Mouse (Mus musculus) forebrain, embryonic 16.5 days (tissue): Measurements from ENCODE around the gene Pigv. TPM values are rescaled to one million over a fixed set of nuclear protein-coding genes. Genes with fewer than 3 reads are reported as not detected.
A peak's percentile ranks its signal among the peaks of the same experiment; 100 is the strongest.
"Not testable (repeated sequence)": the region's sequence is repeated elsewhere in the genome, so short reads cannot be mapped to it uniquely, and the experiment has no call there.

Source experiments
- ATAC-seq: fragments of 200-750 bp; cut with Nextera tagmentation; 2 replicates; pipeline ENCODE4 v1.8.0; 2017; ENCODE audit warnings: mild to moderate bottlenecking, moderate library complexity
- H3K27ac ChIP-seq: fragments of 300-500 bp; sonication (generic); 2 replicates; pipeline ENCODE4 v1.5.1; 2014; ENCODE audit warnings: low read length, control low read depth
- H3K27me3 ChIP-seq: fragments of 300-500 bp; sonication (generic); replicated peaks from 2 replicates; pipeline ENCODE4 v1.6.1; 2014; ENCODE audit warnings: low read length; ENCODE audit not compliant: control insufficient read depth, insufficient read depth
- H3K36me3 ChIP-seq: fragments of 300-500 bp; sonication (generic); 2 replicates; pipeline ENCODE4 v1.6.1; 2014; ENCODE audit not compliant: control insufficient read depth, insufficient read depth
- H3K4me1 ChIP-seq: fragments of 300-500 bp; sonication (generic); replicated peaks from 2 replicates; pipeline ENCODE4 v1.6.1; 2014; ENCODE audit warnings: low read length; ENCODE audit not compliant: control insufficient read depth, insufficient read depth
- H3K4me2 ChIP-seq: fragments of 300-500 bp; sonication (generic); 2 replicates; pipeline ENCODE4 v1.6.1; 2014; ENCODE audit warnings: mild to moderate bottlenecking, low read length, control low read depth
- H3K4me3 ChIP-seq: fragments of 300-500 bp; sonication (generic); replicated peaks from 2 replicates; pipeline ENCODE4 v1.5.1; 2014; ENCODE audit warnings: mild to moderate bottlenecking, low read length, control low read depth
- H3K9ac ChIP-seq: fragments of 300-500 bp; sonication (generic); replicated peaks from 2 replicates; pipeline ENCODE4 v1.6.1; 2014; ENCODE audit warnings: low read depth, low read length, control low read depth
- H3K9me3 ChIP-seq: fragments of 300-500 bp; sonication (generic); 2 replicates; pipeline ENCODE4 v1.6.1; 2016; ENCODE audit warnings: low read length; ENCODE audit not compliant: control insufficient read depth
- WGBS: fragments of 180-500 bp; shearing (Covaris S2); extraction: QIAGEN DNeasy Blood & Tissue Kit; methylation state at CpG from one replicate; pipeline ENCODE4 v1.1.7; 2014; 5-methylcytosine and 5-hydroxymethylcytosine counted together
- polyA plus RNA-seq: library from polyadenylated mRNA; unstranded; fragments of >200 nt; fragmentation: Nextera tagmentation; extraction: Ambion mirVana; gene quantifications from 2 replicates; pipeline ENCODE4 v1.2.1, GENCODE M21; 2015

Gene Pigv
- polyA plus RNA-seq, 1 experiment from 2014 or later: 14.7 TPM

DNA sequence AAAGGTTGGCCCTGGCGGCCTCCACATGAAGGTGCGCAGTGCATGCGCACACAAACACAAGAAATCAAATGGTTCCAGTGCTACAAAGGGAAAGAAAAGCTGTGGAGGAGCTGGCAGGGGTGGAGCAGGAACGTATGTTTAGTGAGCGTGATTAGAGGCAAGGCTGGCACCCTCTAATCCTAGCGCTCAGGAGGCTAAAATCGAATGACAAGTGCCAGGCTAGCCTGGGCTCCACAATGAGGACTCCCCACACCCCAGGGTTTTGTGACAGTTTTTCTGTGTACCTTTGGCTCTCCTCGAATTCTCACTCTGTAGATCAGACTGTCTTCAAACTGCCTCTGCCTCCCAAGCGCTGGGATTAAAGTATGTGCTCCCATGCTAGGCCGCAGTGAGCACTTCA, 19.7 kb downstream of the Pigv start:
- H3K9me3 ChIP-seq: no peaks in the 10 kb centered on the region
- H3K4me3 ChIP-seq: no peak overlapping the region
- no peaks in the 10 kb centered on the region for H3K36me3 ChIP-seq
- 72% methylated on average over 10 of the region's 10 CpGs for WGBS
- H3K27me3 ChIP-seq: no peaks in the 10 kb centered on the region
- H3K9ac ChIP-seq: no peak overlapping the region
- no peak for ATAC-seq
- no peaks in the 10 kb centered on the region for H3K4me1 ChIP-seq
- H3K4me2 ChIP-seq: no peak overlapping the region
- H3K27ac ChIP-seq: no peak overlapping the region

DNA sequence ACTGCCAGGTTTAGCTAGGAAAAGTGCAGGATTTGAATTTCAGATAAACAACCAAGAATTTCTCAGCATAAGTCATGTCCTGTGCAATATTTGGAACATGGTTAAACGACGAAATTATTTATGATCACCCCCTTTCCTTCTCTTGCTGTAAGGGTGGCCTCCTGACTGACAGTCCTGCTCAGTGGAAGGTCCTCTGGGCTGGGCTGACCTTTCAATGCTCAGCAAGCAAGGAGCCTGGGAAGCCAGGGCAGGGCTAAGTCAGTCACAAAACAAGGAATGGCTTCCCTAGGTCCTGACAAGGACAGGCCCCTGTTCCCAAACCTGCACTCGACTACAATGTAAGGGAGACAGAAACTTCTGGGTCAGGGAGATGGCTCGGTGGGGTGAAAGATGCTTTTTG, 20.5 kb downstream of the Pigv start:
- no peak for ATAC-seq
- H3K36me3 ChIP-seq: no peaks in the 10 kb centered on the region
- H3K4me2 ChIP-seq: no peak overlapping the region
- 75% methylated on average over 4 of the region's 4 CpGs for WGBS
- no peak overlapping the region for H3K4me3 ChIP-seq
- H3K27ac ChIP-seq: no peak overlapping the region
- H3K9ac ChIP-seq: no peak overlapping the region
- no peaks in the 10 kb centered on the region for H3K9me3 ChIP-seq
- no peaks in the 10 kb centered on the region for H3K27me3 ChIP-seq
- H3K4me1 ChIP-seq: no peaks in the 10 kb centered on the region

DNA sequence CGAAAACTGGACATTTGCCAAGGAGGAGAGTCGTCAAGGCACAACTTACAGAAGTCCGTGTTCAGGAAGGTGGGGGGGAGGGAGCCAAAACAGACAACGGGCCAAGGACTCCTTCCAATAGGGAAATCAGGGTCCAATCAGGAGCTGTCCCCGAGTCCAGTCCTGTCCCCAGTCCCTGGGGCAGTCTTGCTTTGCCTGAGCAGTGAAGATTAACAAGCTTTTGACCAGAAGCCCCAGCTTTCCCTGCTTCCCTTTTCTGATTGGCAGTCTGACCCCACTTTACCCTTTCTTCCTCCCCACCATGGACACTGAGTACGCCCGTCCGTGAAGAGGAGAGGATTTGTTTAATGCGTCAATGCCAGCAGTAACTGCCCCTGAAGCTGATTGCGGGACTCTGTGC, 21.0 kb downstream of the Pigv start:
- no peak overlapping the region for H3K9ac ChIP-seq
- no peak for ATAC-seq
- H3K4me3 ChIP-seq: no peak overlapping the region
- 40% methylated on average over 10 of the region's 10 CpGs for WGBS
- no peak overlapping the region for H3K27ac ChIP-seq
- H3K4me2 ChIP-seq: no peak overlapping the region
- H3K4me1 ChIP-seq: no peaks in the 10 kb centered on the region
- no peaks in the 10 kb centered on the region for H3K27me3 ChIP-seq
- H3K9me3 ChIP-seq: no peaks in the 10 kb centered on the region
- H3K36me3 ChIP-seq: no peaks in the 10 kb centered on the region

DNA sequence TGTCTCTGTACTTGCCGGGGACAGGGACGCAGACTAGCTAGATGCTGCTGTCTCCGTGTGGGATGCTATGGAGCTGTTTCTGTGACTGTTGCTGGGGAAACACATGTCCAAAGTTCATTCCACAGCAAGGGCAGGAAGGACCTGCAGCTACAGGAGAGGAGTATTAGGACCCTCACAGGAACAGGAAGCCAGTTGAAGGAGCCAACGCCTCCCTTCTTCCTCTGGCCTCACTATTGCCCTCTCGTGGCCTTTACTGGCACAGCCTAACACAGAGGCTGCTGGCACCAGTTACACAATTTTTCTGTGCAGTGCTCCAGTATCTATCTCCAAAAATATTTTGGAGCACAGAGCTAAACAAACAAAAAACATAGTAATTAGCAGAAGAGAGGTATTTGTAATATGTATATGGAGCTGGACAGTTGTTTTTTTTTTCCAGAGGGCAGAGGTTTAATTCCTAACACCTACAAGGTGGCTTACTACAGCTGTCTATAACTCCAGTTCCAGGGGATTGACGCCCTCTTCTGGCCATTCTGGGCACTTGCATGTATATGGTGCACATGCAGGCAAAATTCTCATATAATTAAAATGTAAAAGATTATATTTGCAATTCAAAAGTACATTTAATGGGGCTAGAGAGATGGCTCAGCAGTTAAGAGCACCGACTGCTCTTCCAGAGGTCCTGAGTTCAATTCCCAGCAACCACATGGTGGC, 22.3 kb downstream of the Pigv start, which contains the start of gene Zdhhc18:
TSS of gene Zdhhc18 (minus strand) at position 166 of the 711 bp plus-strand sequence.
- Histone ChIP-seq H3K4me2 (peak within 1 kb of the TSS; percentile 3; the same call in 1 of the 2 replicates), H3K27me3 (no peaks in the 10 kb centered on the region), H3K36me3 (no peaks in the 10 kb centered on the region), H3K4me1 (no peaks in the 10 kb centered on the region), H3K4me3 (no peak within 1 kb of the TSS), H3K27ac (no peak within 1 kb of the TSS), H3K9me3 (no peaks in the 10 kb centered on the region), H3K9ac (no peak within 1 kb of the TSS)
- peak; percentile 57; the same call in 1 of the 2 replicates for ATAC-seq
- 36% methylated on average over 7 of the region's 7 CpGs for WGBS

DNA sequence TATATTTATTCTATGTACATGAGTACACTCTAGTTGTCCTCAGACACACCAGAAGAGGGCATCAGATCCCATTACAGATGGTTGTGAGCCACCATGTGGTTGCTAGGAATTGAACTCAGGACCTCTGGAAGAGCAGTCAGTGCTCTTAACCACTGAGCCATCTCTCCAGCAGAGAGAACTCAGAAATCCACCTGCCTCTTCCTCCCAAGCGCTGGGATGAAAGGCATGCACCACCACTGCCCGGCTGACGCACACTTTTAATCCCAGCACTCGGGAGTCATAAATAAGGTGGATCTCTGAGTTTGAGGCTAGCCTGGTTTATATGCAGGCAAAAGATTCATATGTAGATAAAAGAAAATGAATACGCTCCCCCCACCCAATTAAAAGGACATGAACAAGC, 23.0 kb downstream of the Pigv start:
- WGBS: 90% methylated on average over 5 of the region's 5 CpGs
- not testable (repeated sequence) for H3K27ac ChIP-seq, H3K4me1 ChIP-seq, H3K9me3 ChIP-seq, H3K9ac ChIP-seq, H3K4me3 ChIP-seq, ATAC-seq, H3K36me3 ChIP-seq, H3K27me3 ChIP-seq
- H3K4me2 ChIP-seq: peak overlapping the region; percentile 3; the same call in 1 of the 2 replicates

DNA sequence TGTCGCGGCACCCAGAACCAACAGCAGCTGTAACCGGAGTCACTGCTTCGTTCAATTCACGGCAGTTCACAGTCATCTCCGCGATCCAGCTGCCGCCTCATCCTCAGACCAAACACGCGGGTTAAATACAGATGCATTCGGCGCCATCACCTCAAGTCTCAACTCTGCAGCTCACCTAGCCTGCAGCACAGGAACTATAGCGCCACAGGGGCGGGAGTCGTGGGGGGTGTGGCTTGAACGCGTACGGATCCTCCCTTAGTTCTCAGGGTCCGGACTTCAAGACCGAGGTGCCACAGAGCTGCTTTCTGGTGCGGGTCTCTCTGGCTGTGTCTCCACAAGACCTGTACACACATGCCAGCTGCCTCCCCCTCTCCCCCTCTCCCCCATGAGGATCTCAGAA, 26.8 kb downstream of the Pigv start:
- Histone ChIP-seq H3K27me3 (no peaks in the 10 kb centered on the region), H3K27ac (no peak overlapping the region), H3K9ac (no peak overlapping the region), H3K4me1 (no peaks in the 10 kb centered on the region), H3K9me3 (peaks cover 3% of the 10 kb centered on the region; the same call in 1 of the 2 replicates), H3K36me3 (no peaks in the 10 kb centered on the region), H3K4me3 (no peak overlapping the region), H3K4me2 (no peak overlapping the region)
- 43% methylated on average over 21 of the region's 21 CpGs for WGBS
- no peak for ATAC-seq

DNA sequence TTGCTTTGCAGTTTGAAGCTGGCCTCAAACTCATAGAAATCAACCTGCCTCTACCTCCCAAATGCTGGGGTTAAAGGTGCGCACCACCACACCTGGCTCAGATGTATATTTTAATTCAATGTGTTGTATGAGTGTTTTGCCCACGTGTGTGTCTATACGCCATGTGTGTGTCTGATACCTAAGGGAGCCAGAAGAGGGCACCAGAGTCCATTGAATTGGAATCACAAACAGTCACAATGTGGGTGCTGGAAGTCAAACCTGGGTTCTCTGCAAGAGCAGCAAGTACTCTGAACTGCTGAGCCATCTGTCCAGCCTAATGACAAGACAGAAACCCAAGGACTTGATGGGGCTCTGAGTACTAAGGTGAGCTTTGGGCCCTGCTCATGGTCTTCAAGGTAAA, 27.3 kb downstream of the Pigv start:
- Histone ChIP-seq H3K4me3 (no peak overlapping the region), H3K27me3 (no peaks in the 10 kb centered on the region), H3K9ac (no peak overlapping the region), H3K4me2 (no peak overlapping the region), H3K27ac (no peak overlapping the region), H3K4me1 (no peaks in the 10 kb centered on the region), H3K9me3 (peaks cover 3% of the 10 kb centered on the region; the same call in 1 of the 2 replicates), H3K36me3 (no peaks in the 10 kb centered on the region)
- ATAC-seq: no peak
- WGBS: 87% methylated on average over 3 of the region's 3 CpGs

DNA sequence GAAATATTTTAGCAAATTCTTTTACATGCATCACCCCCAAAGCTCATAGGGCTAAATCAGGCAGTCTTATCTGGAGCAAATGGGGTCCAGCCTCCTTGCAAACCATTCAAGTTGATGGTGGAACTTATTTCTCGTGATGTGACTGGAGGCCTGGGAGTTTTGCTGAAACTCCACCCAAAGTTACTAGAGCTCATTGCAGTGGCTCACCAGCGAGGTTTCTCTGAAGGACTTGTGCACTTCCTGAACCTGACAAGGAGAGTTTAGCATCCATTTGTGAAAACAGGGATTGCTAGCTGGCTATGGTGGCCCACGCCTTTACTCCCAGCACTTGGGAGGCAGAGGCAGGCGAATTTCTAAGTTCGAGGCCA, 38.4 kb downstream of the Pigv start:
- no peak overlapping the region for H3K27ac ChIP-seq
- H3K27me3 ChIP-seq: no peaks in the 10 kb centered on the region
- H3K9ac ChIP-seq: no peak overlapping the region
- H3K36me3 ChIP-seq: no peaks in the 10 kb centered on the region
- WGBS: 86% methylated on average over 5 of the region's 5 CpGs
- no peak overlapping the region for H3K4me2 ChIP-seq
- peaks cover 17% of the 10 kb centered on the region for H3K4me1 ChIP-seq
- no peaks in the 10 kb centered on the region for H3K9me3 ChIP-seq
- ATAC-seq: no peak
- H3K4me3 ChIP-seq: no peak overlapping the region

DNA sequence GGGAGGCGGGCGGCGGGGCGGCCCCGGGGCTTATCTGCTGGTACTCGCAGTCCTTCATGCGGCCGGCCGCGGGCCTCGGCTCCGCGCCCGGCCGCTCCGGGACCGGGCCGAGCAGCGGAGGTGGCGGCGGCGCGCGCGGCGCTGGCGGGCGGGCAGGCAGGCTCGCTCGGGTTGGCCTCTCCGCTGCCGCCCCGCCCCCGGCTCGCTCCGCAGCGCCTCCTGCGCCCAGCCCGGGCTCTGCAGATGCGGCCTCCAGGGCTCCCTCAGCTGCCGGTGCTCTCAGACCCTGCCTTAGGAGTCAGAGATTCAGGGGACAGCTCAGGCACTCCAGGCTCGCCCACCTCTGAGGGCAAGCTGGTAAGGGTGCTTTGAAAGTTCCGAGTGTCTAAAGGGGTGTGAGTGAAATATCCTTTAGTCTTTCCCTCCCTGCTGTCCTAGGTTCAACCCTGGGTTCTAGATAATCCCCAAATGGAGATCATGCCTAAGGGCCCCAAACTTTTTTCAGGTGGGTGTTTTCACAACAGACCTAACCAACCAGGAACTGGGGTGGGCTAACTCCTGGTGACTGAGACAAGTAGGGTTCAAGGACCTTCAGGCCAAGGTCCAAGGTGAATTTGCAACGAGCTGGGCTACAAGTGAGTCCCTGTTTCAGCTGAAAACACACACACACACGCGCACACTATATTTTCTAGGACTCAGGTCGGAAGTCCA, 39.0 kb downstream of the Pigv start:
- H3K4me1 ChIP-seq: peaks cover 17% of the 10 kb centered on the region
- H3K9ac ChIP-seq: peak overlapping the region; percentile 94
- H3K27ac ChIP-seq: peak overlapping the region; percentile 84
- H3K9me3 ChIP-seq: no peaks in the 10 kb centered on the region
- no peaks in the 10 kb centered on the region for H3K27me3 ChIP-seq
- no peaks in the 10 kb centered on the region for H3K36me3 ChIP-seq
- WGBS: 9% methylated on average over 40 of the region's 47 CpGs
- H3K4me2 ChIP-seq: peak overlapping the region; percentile 93; the same call in 1 of the 2 replicates
- H3K4me3 ChIP-seq: peak overlapping the region; percentile 77
- ATAC-seq: peak; percentile 97
